Mouse (Mus musculus): ENCODE measurements around the gene A2m. TPM values are rescaled to one million over a fixed set of nuclear protein-coding genes. Genes with fewer than 3 reads are reported as not detected.

The A2m gene
- total RNA-seq (2015; ENCODE audit: low replicate concordance) (not detected in 2 replicates), total RNA-seq (2017; ENCODE audit: low replicate concordance) (not detected in 2 replicates)

DNA sequence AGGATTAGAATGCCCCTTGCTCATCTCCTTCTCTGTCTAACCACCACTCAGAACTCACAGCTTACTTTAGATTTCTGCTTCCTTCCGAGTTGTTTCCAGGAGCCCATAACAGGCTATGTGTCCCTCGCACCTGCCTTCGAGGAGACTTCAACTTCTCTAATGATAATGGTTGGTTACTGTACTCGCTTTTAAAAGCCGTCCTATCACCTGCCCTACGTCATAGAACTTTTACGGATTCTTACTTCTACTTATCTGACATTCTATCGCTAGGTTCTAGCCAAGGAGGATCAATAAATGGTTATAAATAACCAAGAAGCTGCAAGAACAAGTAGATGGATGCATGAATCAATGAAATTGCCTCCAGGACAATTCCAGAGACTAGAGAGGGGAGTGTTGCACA, at the start of gene A2m:
A2m (plus strand) TSS at position 301 of the 400 bp plus-strand sequence.
- ATAC-seq (replicated peaks; ENCODE audit: low FRiP score, poor library complexity, severe bottlenecking) = no peak

- ATAC-seq (replicated peaks; ENCODE audit: low FRiP score, poor library complexity, severe bottlenecking) = no peak
Measured at GRCm38 (mm10) chr6:121590131-121590530, 45.0 kb upstream of the A2m start.

- ATAC-seq (replicated peaks; ENCODE audit: low FRiP score, poor library complexity, severe bottlenecking) = no peak
Measured at GRCm38 (mm10) chr6:121600927-121601326, 34.2 kb upstream of the A2m start.

- no peak for ATAC-seq (replicated peaks; ENCODE audit: low FRiP score, poor library complexity, severe bottlenecking)
Measured at GRCm38 (mm10) chr6:121607861-121608260, 27.3 kb upstream of the A2m start.

- ATAC-seq (replicated peaks; ENCODE audit: low FRiP score, poor library complexity, severe bottlenecking) = no peak
Measured at GRCm38 (mm10) chr6:121611796-121612195, 23.4 kb upstream of the A2m start.

- ATAC-seq (replicated peaks; ENCODE audit: low FRiP score, poor library complexity, severe bottlenecking) = no peak
Measured at GRCm38 (mm10) chr6:121617476-121617875, 17.7 kb upstream of the A2m start.

- ATAC-seq (replicated peaks; ENCODE audit: low FRiP score, poor library complexity, severe bottlenecking) = no peak
Measured at GRCm38 (mm10) chr6:121622525-121622924, 12.7 kb upstream of the A2m start.

- no peak for ATAC-seq (replicated peaks; ENCODE audit: low FRiP score, poor library complexity, severe bottlenecking)
Measured at GRCm38 (mm10) chr6:121634520-121634919, 656 bp upstream of the A2m start.

DNA sequence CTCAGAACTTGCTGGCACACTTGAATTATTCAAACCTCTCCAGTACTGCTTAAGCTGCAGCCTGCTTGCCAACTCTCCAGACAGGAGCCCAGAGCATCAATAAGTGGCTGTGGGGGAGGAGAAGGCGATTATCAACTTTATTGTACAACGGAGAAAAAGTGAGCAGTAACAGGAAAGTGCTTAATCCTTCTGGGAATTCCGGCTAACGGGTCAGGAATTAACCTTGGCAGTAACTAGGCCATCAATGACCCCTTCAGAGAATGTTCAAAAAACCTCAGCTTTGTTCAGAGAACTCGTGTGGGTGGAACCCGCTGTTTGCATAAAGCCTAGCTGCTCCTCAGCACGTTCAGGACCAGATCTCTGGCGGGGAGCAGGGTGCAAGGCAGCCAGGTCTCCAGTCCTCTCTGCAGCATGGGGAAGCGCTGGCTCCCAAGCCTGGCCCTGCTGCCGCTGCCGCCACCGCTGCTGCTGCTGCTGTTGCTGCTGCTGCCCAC, 749 bp downstream of the A2m start:
- no peak for ATAC-seq (replicated peaks; ENCODE audit: low FRiP score, poor library complexity, severe bottlenecking)

DNA sequence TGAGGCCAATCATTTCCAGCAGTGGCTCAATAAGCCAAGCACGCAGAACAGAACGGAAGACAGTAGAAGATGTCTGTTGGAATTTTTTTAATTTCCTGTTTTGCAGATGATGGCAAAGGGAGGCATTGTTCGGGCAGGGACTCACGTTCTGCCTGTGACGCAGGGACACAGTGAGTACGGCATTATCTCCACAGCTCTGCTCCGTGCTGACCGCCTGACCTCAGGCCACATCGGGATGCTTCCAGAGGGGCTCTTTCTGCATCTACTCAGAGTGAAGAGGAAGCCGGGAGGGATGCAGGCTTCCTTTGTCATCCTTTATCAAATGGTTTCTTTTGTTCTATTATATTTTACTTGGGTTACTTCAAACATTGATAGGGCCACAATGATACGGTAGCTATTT, 13.3 kb downstream of the A2m start:
- ATAC-seq (replicated peaks; ENCODE audit: low FRiP score, poor library complexity, severe bottlenecking) = no peak

Other genes with a start within 250 kb of the A2m start
- 0.58 TPM in 1 of 2 replicates, not detected in the other for gene Iqsec3, start 161.7 kb upstream of the A2m start, total RNA-seq (2015; ENCODE audit: low replicate concordance)
- gene Iqsec3, start 161.7 kb upstream of the A2m start, total RNA-seq (2017; ENCODE audit: low replicate concordance) = 0.14 TPM in 1 of 2 replicates, not detected in the other
- not detected in 2 replicates for gene Gm7298, start 97.6 kb downstream of the A2m start, total RNA-seq (2015; ENCODE audit: low replicate concordance)
- gene Gm7298, start 97.6 kb downstream of the A2m start, total RNA-seq (2017; ENCODE audit: low replicate concordance) = not detected in 2 replicates
- not detected in 2 replicates for gene Mug1, start 203.2 kb downstream of the A2m start, total RNA-seq (2015; ENCODE audit: low replicate concordance)
- gene Mug1, start 203.2 kb downstream of the A2m start, total RNA-seq (2017; ENCODE audit: low replicate concordance) = 0.56 TPM in 1 of 2 replicates, not detected in the other